Mouse (Mus musculus): Measurements from ENCODE around the gene Plcd3.

The Plcd3 gene

GRCm38 (mm10) chr11:103101481-103101865 lies at the start of gene Plcd3, which contains the start of gene Acbd4:
Plcd3 (minus strand) TSS chr11:103101658.
Acbd4 (plus strand) TSS chr11:103101682.
- peak; percentile 43 to 46 for DNase-seq

DNA sequence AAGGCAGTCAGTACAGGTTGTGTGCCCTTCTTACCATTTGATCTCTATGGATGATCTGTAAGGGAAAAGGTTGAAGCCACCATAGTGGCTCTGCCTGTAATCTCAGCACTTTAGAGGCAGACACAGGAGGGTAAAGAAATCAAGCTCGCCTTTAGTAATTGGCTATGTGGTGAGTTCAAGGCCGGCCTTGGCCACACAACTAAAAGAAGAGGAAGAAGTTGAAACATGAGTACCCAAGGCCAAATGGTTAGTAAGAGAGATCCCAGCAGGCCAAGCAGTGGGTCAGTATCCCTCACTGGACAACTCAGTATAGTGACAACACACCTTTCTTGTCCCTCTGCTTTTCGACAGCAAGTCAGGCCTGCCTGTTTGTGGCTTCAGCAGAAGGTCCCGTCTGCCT lies 48.3 kb upstream of the Plcd3 start:
- no peak for DNase-seq

DNA sequence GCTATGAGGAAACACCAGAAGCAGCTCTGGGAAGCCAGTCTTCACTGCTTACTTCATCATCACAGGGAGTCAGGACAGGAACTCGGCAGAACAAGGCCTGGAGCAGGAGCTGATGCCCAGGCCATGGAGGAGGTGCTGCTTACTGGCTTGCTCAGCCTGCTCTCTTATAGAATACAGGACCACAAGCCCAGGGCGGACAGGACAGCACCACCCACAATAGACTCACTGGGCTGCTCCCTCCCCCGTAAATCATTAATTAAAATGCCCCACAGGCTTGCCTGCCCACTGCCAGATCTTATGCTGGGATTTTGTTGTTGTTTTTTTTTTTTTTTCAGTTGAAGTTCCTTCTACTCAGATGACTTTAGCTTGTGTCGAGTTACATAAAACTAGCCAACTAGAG lies 46.3 kb upstream of the Plcd3 start:
- DNase-seq: no peak

GRCm38 (mm10) chr11:103146386-103146785 lies 44.9 kb upstream of the Plcd3 start:
- peak in 1 of 2 experiments; percentile 23 for DNase-seq

DNA sequence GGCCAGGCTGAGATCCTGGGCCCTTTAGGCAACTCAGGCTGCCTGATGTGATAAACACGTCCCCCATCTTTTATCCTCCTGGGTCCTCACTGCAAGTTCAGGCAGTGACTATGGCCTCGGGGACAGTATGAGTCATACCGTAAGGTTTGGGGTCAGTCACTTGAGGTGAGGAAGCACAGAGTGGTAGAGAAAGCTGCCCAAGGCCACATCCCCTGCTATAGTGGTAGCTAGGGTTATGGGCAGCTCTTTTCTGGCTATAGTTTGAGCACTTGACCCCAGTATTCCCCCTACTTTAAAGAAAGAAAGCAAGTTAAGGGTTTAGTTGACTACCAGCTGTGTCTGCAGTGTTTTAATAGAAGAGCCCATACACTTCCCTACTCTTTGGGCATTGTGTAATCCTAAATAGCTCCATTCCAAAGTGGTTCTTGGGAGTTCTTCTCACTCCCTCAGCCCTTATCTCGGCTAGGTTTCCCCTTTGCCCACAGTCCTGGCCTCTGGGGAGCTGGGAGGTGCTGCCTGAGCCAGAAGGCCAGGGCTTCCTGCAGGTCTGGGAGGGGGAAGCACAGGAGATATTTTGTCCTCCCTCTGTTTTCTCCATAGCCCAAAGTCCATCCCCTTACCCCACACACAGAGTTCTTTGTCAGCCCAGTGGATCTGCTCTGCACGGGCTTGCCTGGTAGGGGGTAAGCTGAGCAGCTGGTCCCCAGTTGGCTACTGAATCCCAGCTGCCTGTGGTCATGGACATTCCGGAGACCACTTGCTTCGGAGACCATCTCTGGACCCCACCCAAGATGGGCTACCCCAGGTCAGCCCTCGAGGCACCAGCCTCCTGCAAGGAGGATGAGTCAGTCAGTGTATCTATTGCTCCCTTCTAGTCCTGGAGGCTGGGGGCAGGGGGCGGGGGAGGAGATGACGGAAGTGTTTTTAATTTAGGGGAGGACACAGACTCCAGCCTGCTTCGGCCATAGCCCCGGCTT lies 43.1 kb upstream of the Plcd3 start:
- DNase-seq: no peak

DNA sequence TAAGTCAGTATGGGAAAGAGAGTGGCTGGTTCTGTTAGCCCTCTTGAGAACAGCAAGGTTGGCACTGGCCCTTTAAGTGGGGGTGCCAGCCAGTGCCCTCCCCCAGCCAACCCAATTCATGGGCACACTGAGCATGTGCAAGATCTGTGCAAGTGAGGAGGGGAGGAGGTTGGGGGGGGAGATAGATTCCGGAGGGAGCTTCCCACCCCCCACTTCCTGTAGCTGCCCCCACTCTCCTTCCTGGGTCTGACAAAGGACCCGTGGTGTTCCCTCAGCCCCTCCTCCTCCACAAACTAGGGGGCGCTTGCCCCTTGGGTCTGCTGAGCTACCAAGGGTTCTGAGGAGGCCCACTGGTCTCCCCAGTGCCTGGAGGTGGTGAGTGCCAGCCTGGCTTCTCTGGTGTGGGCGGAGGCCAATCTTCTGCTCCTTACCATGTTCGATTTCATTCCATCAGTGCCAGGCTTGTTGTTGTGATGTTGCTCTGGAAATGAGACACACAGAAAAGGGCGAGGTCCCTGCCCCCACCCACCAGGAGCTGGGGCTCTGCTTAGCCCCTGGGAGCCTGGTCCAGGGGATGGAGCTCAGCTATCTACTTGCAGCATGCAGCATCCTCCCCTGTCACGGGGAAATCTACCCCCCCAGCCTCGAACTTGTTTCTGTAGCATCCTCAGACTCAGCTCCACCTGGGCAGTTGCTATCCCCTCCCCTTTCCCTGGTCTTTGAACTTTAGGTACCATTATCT lies 41.2 kb upstream of the Plcd3 start:
- no peak for DNase-seq

DNA sequence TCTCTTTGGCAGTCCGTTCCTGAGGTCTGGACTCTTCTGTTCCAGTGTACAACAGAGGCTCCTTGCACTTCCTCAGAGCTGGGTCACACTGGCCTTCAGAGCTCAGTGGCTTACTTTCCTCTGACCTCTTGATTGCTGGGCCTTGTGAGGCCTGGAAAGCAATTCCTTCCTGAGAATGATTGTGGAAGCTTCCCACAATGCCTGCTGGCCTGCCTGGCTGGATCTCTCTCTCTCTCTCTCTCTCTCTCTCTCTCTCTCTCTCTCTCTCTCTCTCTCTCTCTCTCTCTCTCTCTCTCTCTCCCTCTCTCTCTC lies 40.4 kb upstream of the Plcd3 start:
- no peak for DNase-seq

DNA sequence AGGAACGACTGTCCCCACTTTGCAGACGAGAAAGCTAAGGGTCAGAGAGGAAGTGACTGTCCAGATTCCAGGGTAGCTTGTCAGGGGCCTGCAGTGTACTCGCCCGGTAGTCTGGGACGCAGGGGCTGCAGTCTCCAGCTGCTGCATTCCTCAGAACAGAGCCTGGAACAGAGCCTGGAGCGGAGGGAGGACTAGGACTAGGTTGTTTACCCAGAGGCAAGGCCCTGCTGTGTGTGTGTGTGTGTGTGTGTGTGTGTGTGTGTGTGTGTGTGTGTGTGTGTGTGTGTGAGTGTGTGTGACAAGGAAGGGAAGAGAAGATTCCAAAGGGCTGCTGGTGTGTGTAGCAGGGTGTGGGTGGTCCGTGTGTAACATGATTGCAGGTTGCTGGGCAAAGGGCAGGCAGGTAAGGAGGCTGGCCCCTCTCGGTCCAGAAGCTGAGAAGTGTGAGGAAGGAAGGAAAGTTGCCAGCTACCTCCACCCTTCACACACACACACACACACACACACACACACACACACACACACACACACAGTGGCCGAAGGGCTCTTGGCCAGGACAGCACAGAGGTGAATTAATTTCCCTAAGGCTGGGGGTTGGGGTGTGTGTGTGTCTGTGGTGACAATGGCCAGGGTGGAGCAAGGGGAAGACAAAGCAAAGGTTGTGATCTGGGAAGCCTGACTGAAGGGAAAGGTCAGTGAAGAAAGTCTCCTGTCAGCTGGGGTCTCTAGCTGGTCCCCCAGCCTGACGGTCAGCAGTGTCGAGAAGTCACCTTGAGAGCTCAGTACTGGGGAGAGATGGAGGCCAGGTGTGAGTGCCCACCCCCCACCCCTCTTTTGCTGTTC lies 39.9 kb upstream of the Plcd3 start:
- no peak for DNase-seq

DNA sequence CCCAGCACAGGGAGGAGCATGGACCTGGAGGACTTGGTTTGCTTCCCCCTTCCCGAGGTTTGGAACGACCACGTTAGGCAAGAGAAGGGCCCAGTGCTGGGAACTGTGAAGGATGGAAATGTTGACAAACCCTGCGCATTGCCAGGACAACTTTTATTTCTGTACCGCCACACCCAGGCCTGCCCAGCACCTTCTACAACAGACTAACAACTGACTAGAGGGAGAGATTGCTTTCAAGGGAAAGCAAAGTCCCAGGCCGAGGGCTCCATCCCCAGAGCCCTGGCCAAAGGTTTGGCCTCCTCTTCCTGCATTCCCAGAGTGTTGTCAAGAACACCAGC lies 39.3 kb upstream of the Plcd3 start:
- DNase-seq: no peak

DNA sequence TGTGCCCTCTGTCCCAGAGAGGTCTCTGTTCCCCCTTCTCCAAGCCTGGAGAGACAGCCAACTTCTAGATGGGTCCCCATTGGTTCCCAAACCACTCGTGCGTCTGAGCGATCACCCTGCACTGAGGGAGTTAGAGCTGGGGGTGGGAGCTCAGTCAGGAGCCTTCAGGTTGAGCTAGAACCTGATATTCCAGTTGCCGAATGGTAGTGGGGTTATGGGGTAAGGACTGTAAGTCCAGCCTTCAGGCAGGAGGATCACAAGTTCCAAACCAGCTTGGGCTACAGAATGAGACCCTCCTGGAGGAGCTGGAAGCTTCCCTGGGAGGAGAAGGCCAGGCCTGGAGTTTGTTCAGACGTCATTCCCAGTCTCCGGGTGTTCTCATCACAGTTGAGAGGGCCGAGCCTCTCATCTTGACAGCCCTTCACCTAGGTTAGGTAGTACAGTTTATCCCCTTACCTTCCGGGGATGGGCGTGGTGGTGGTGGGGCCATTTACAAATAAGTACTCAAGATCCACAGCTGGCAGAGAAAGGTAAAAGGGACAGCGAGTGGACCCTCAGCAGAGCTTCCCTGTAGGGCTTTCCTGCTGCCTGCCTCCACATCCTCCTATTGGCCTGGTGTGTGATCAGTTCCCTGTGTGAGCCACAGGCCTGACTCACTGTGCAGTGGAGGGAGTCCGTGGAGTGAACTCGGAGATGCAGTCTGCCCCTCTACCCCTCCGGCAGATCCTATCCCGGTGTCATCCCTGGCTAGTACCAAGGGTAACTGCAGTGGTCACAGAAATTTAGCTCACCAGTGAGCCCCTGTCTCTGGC lies 38.7 kb upstream of the Plcd3 start:
- DNase-seq: no peak

GRCm38 (mm10) chr11:103136039-103136577 lies 34.6 kb upstream of the Plcd3 start:
- no peak for DNase-seq

- DNase-seq: no peak
Observed at GRCm38 (mm10) chr11:103134221-103134620, 32.8 kb upstream of the Plcd3 start.

- no peak for DNase-seq
Observed at GRCm38 (mm10) chr11:103133456-103134185, 32.2 kb upstream of the Plcd3 start.

DNA sequence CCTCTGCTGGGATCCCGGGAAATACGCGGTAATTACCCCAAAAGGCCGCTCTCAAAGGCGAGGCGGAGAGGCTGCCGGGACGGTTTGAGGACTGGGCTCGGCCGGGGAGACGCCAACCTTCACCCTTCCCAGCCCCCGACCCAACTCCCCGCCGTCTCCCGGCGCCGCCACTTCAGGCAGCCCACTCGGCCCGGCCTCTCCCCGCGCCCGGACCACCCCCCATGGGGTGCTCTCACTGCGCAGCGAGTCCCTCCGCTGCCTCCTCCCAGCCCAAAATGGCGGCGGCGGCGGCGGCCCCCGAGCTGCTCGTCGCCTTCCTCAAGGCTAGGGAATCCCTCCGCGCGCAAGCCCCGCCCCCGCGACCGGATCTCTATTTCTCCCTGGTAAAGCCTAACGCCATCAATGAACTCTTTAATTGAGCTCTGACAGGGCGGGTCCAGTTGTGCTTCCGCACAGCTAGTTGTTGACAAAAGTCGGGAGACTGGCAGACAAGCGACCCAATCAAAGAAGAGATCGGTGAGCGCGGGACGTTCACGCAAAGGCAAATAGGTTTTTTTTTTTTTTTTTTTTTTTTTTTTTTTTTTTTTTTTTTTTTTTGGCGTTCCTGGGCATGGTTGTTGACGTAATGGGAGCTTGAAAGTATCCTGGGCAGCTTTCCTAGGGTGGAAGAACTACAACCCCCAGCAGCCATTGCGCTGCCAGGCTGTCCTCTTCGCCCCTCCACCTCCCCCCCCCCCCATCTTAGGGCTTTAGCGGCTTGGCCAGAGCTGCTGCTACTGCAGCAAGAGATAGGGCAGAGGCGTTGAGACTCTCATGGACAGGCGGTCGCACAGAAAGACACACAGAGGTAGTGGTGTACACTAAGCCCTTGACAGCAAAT lies 31.4 kb upstream of the Plcd3 start:
- peak; percentile 100 for DNase-seq

DNA sequence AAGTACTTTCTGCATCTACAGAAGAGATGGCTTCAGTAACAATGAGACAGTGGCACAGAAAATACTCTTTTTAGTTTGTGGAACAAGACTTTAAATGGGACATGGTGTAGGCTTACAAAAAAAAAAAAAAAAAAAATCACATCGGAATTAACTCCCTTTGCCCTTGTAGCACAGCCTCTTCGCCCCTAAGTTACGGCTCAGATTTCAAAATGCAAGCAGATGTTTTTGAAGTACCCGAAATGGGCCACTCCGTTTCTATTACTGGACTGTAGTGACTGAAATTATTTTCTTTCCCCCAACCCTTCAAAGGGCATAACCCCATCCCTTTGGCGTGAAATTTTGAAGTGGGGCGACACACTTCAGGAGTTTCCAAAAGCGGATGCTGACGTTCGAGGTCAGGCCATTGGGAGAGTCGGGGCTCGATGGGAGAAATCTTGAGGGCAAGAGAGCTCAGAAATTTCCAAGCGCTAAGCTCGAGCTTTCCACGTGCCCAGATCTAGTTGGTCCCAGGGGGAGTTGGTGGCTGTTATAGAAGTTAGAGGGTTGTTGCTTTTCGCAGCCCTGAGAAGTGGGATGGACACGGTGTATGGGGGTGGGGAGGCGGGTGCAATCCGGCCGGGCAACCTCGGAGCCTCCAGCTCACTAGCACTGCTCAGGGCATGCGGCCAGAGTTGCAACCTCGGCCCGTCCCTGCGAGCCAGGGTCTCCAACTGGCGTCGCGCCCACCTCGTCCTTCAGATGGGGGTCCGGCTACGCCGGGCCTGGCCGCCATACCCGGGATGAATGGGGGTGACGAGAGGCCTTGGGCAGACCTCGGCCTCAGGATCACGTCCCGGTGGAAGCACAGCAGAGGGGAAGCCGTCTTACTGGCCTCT lies 30.5 kb upstream of the Plcd3 start, which contains the start of gene Hexim2:
Gene Hexim2, plus strand, starts transcription at position 729 of the 875 bp plus-strand sequence.
- peak in 1 of 2 experiments; percentile 72 for DNase-seq

- no peak for DNase-seq
Observed at GRCm38 (mm10) chr11:103120315-103120714, 18.9 kb upstream of the Plcd3 start.

DNA sequence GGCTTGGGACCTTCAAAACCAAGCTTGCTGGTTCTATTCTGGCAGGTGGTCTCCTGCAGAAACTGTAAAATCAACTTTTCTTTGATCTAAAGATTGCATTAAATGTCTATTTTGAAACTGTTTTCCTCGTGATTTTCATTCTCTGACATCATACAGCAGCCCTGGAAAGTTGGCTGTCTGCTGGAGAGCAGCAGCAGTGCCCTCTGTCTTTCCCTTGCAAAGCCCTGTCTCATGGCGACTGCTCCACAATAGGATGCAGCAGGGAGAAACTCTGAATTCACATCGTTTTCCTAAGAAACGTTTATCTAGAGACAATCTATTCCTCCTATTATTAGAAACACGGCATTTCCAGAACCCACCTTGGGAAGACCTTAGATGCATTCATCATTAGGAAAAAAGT lies 18.2 kb upstream of the Plcd3 start:
- no peak for DNase-seq

DNA sequence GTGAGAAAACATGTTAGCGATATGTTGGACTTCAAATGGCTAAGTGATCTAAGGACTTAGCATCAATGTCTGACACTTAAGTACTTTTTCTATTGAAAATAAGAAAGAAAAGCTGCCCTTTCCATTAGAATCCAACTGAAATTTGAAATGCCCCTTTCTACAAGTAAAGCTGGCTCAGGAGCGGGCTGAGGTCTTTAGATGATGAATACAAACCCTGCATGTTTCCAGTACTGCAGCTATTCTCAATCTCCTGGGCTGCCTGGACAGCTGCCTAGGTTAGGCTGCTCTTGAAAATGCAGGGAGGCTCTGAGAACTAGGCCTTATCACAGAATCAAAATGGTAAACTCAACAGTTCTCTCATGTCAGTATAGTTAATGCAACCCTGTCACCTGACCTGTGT lies 17.4 kb upstream of the Plcd3 start:
- DNase-seq: no peak

- DNase-seq: no peak
Observed at GRCm38 (mm10) chr11:103117591-103118009, 16.1 kb upstream of the Plcd3 start.
